Mouse (Mus musculus) adipocyte (in vitro differentiated cells): ENCODE measurements around the gene Trim11.
"Not testable (repeated sequence)": the region's sequence is repeated elsewhere in the genome, so short reads cannot be mapped to it uniquely, and the experiment has no call there.

ENCODE experiments used
- DNase-seq: peaks from one replicate; pipeline ENCODE4 v3.0.0-alpha.2; 2016; ENCODE audit warnings: low spot score

Gene Trim11

DNA sequence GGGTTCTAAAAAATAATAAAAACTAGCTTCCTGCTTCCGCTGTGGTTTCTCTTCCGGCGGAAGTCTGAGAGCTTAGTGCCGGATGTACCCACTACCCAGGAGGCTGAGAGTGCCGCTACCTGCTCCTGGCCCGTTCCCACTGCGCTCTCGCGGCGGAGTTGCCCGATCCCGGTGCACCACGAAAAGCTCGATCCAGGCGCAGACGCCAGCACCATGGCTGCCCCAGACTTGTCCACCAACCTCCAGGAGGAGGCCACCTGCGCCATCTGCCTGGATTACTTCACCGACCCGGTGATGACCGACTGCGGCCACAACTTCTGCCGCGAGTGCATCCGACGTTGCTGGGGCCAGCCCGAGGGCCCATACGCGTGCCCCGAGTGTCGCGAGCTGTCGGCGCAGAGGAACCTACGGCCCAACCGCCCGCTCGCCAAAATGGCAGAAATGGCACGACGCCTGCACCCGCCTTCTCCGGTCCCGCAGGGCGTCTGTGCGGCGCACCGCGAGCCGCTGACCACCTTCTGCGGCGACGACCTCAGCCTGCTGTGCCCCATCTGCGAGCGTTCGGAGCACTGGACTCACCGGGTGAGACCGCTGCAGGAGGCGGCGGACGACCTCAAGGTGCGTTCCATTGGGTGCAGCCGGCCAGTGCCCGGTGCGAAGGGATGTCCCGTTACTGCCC lies at the start of gene Trim11:
TSS of gene Trim11 (plus strand) at position 67 of the 679 bp plus-strand sequence.
- peak; percentile 76 for DNase-seq

DNA sequence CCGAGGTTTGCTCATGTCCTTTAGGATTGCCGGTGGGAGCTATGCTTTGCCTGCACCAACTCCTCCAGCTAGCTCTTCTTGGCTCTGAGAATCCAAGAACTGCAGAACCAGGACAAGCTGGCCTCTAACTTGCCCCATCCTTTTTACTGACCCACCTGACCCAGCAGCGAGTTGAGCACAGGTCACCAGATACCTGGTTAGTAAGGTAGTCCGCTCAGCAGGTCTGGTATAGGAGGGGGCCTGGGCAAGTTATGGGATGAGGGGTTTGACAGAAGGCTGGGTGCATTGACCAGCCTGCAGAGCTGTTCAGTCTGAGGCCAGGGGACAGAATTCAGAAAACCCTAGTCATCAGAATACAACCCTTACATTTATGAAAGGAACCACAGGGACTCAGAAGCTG lies 48.8 kb upstream of the Trim11 start:
- no peak for DNase-seq

DNA sequence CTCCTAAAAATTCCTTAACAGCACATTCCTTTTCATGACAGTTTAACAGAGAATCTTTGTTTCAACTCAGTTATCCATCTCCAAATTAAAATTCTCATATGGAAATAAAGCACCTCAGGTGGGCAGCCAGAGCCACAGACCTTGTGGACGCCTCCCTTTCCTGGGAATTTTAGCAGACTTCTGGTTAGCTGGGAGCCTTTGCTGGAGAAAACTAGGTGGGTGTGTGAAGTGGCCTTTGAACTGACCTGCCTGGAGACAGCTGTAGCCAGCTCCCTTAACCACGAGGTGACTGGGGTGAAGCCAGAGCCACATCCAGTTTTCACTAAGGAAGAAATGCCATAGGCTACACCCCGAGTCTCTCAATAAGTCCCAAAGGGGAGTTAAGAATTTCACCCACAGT lies 48.3 kb upstream of the Trim11 start:
- DNase-seq, result no peak

DNA sequence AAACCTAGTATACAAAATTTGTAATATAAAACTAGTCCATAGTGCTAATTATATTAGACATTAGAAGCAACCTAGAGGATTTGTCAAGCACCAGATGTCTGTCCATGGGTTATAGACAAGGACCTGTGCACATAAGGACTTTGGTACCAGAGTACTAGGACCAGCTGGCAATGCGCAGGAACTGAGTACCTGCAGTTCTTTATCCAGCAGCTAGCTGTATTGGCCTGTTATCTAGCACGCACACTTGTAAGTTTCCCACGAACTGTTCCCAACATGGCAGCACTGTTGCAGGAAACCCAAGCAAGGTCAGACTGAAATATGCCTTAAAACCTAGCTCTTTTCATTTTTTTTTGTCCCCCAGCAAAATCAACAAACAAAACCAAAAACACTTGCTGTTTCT lies 47.6 kb upstream of the Trim11 start:
- no peak for DNase-seq

DNA sequence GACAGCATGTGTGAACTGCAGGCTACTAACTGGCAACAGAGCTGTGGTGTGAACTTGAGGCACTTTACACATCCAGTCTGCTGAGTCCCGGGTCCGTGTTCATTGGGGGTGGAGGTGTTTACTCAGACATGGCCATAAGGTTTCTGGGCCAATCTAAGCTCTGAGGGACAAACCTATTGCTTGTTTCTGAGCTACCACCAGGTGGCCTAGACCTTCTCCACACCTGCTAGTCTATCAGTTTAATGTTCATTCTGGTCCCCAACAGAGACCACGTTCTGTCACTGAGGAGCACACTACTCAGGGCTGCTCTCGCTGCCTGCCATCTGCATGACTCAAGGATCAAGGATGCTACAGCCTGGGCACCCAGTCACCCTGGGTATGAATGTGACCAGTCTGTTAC lies 46.3 kb upstream of the Trim11 start:
- no peak for DNase-seq

DNA sequence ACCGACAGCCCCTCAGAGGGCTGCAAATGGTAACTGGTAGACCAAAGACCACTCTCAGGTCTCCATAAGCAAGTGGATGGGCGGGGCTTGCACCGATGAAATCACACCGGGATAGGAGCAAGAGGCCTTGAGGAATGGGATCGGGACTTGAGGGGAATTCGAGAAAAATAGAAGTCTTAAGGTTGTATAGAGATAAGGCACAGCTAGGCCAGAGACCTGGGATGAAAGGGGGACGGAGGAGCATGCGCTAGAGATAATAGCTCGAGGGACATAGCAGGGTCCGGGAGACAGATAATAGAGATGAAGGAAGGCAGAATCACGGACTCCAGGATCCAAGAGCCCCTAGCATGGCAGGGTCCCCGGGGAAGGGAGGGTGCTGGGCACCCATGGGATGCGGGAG lies 40.0 kb upstream of the Trim11 start:
- DNase-seq, result no peak

GRCm38 (mm10) chr11:58938322-58939087 lies 39.4 kb upstream of the Trim11 start, which contains the start of gene Rnf187:
Rnf187 (minus strand) TSS chr11:58938916.
- DNase-seq, result peak; percentile 93

- no peak for DNase-seq
Measured at GRCm38 (mm10) chr11:58939088-58939439, 38.8 kb upstream of the Trim11 start.

DNA sequence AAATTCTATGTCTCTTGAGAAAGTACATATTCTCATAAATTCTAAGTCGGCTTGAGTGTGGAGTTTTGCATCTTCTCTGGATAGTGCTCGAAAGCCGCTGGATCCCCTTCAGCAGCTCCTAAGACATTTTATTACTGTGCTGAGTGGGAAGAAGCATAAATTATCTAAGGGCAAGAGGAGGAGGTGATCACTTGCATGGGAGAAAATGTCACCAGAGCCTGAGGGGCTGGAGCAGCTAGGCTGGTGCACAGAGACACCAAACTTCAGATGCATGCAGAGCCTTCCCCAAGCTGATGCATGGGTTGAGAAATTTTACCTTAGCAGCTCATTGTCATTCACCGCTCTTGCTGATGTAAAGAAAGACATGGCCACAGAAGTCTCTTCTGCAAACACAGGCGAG lies 33.8 kb upstream of the Trim11 start:
- no peak for DNase-seq

DNA sequence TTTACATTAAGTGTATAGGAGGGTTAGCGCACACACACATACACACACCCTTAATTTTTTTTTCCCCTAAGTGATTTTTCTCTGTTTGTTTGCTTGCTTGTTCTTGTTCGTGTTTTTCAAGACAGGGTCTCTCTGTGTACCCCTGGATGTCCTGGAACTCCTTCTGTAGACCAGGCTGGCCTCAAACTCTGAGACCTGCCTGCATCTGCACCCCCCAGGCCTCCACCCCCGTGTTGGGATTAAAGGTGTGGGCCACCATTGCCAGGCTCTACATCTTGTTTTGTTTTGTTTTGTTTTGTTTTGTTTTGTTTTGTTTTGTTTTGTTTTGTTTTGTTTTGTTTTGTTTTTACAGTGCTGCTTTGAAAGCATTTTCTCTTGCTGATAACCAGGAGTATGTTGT lies 30.6 kb upstream of the Trim11 start:
- no peak for DNase-seq

GRCm38 (mm10) chr11:58947798-58948528 lies 29.9 kb upstream of the Trim11 start:
- DNase-seq, result no peak

DNA sequence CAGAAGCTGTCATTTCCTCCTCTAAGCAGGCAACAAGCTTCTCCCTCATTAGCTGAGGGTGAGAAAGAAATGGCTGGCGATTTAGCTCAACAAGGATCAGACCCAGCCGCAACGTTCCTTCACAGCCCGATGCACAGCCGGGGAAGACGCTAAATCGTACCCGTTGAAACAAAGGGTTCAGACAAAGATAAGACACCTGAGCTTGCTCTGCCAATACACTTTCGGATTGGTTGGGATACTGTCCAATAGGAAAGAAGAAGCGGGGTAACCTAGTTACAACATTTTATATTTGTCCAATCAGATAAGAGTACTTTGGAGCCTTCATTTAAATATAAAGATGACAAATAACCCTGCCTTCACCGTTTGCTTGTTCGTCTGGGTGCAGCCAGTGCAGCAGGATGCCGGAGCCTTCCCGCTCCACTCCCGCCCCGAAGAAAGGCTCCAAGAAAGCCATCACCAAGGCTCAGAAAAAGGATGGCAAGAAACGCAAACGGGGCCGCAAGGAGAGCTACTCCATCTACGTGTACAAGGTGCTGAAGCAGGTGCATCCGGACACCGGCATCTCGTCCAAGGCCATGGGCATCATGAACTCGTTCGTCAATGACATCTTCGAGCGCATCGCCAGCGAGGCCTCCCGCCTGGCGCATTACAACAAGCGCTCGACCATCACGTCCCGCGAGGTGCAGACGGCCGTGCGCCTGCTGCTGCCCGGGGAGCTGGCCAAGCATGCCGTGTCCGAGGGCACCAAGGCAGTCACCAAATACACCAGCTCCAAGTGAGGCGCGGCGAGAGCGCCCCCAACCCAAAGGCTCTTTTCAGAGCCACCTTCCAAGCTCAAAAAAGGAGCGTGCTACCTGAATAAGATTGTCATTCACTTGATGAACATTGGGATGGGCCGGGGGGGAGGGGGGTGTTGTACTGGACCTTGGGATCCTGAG lies 29.1 kb upstream of the Trim11 start, which contains the start of gene Hist3h2ba:
TSS of gene Hist3h2ba (plus strand) at position 379 of the 938 bp plus-strand sequence.
- DNase-seq, result no peak

DNA sequence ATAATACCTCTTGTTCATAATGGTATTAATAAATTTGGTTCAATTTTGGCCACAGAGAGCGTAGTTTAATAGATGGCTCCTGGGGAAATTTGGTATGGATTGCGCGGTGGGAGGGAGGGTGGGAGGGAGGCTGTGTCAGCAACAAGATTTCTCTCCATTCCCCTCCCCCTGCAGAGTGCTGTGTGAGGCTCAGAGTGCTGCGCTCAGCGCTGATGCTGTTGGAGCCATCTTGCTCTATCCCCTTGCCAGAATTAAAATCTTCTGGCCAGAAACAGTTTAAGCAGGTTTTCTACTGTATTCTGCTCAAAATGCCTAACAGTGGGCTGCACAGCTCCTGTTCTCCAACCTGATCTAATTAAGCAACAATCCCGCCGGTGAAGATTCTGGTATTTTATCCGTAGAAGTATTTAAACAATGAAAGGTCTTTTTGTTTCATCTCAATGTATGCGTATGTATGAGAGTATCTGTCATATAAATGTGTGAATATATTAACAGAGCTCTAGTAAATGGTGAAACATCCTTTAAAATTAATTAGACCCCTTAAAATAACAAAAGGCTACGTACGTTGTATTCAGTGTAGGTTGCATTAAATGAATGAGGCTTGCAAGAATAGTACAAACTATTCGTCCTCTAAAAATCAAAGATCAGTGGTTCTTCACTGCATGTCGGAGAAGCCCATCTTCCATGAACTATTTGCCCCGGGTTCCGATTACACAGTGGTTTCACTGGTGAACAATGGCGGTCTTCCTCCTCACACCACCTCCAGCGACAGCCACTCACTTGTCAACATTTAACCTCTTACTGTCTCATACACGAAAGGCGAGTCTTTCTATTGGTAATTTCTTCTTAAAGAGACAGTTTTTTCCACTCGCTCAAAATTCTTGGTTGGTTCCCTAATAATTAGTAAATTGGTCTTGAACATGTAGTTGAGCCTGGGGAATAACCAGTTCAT lies 28.1 kb upstream of the Trim11 start:
- DNase-seq, result no peak

GRCm38 (mm10) chr11:58951210-58951609 lies 26.7 kb upstream of the Trim11 start:
- DNase-seq, result no peak

DNA sequence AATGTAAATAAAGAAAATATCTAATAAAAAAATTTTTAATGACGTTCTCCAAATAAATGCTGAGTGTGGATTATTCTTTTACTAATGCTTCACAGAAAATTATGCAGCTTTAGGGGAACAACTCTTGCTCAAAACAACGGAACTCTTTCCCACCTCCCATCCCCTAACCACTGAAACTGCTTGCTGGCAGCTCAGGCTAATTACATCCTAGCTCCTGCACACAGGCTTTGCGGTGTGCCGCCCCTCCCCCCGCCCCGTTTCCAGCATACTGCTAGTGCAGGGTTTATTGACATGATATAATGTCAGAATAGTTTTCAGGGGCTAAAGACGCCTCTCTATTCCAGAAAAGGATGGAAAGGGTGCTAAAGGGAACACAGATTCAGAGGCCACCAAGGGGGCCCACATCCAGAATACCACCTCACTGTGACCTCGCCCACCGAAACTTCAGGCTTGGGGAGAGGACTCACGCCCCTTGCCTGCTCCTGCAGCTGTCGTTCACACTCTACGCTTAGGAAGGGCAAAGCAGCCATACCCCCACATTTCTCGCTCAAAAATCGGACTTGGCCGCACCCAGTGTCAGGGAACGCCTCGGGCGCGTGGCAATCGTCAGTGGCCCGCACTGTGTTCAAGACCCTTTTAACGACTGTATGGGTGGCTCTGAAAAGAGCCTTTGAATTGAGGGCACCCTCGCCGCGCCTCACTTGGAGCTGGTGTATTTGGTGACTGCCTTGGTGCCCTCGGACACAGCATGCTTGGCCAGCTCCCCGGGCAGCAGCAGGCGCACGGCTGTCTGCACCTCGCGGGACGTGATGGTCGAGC lies 24.3 kb upstream of the Trim11 start:
- no peak for DNase-seq

DNA sequence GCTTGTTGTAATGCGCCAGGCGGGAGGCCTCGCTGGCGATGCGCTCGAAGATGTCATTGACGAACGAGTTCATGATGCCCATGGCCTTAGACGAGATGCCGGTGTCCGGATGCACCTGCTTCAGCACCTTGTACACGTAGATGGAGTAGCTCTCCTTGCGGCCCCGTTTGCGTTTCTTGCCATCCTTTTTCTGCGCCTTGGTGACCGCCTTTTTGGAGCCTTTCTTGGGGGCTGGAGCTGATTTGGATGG lies 23.8 kb upstream of the Trim11 start:
- not testable (repeated sequence) for DNase-seq

- peak; percentile 83 for DNase-seq
Measured at GRCm38 (mm10) chr11:58954420-58955142, 23.3 kb upstream of the Trim11 start, which contains the start of the genes Hist3h2a and Trim17. Hist3h2a (plus strand) TSS chr11:58954685. Trim17 (plus strand) TSS chr11:58954685.

DNA sequence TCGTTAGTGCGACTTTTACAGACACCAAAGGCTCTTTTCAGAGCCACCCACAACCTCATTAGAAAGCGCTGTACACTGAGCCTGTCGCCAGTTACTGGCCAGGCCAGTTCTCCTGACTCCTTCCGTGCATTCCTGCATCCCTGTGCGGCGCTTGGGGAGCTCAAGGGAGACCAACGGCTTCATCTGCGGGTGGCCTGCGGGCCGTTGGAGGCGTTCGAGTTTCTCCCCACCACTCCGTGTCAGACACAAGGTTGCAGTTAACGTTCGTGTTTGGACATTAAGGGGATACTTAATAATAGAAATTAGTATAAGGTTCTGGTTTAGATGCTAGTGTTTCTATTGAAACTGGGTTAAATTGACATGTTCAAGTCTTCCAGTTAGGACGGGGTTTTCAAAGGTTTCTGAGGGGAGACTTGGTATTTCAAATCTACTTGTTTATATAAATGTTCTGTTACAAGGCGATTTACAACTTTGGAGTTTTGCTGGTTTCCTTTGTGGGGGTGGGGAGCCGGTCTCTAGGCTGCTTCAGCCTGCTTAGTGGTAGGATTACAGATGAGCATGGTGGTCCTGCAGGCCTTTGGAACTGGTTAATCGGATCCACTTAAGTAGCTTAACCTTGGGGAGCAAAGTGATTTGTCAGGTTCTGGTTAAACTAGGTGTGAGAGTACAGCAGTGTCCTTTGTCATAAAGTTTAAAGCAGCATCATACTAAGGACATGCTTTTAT lies 22.6 kb upstream of the Trim11 start:
- DNase-seq, result no peak

DNA sequence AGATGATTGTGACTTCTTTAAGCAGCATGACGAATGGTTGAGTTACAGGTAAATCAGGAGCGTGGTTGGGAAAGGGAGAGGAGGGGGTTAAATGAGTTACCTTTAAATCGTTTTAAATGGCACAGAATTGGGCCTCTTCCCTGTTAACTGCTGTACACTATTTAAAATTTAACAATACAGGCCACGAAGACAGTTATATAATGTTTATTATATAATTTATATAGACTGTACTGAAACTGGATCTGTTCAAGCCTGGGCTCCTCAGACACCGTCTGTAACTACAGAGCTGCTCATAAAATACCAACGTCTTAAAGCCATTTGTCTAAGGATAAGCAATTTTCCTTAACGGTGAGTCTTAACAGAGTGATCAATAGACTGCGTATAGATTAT lies 22.0 kb upstream of the Trim11 start:
- DNase-seq, result no peak
